Mouse (Mus musculus): Measurements from ENCODE around the gene Kctd8. TPM values are rescaled to one million over a fixed set of nuclear protein-coding genes. Genes with fewer than 3 reads are reported as not detected.

The Kctd8 gene
- polyA plus RNA-seq, 1 experiment from 2014 or later, result 1.3 TPM

DNA sequence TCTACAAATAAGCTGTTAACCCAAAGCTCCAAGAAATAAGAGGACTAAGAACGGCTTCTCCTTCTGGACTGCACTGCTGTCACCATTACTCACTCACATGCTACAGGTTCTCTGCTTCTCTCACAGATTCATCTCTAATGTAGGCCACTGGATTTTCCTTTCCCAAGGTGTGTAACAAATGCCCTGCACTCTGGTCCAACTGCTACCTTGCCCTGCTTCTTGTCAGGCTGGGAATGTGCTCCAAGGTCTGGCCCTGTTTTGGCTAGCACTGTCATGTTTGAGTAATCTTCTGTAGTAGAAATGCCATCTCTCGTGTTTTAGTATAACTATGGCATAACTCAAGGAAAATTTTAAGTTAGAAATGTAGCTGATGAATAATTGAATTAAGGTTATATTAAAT, 195.7 kb downstream of the Kctd8 start:
- no peak overlapping the region for H3K9ac ChIP-seq
- 74% methylated on average over 2 of the region's 2 CpGs for WGBS
- H3K4me1 ChIP-seq, result no peaks in the 10 kb centered on the region
- H3K27ac ChIP-seq (replicated peaks), result no peak overlapping the region
- no peak for ATAC-seq (ENCODE audit: extremely low read depth, insufficient number of reproducible peaks, low FRiP score, low TSS enrichment)
- no peaks in the 10 kb centered on the region for H3K36me3 ChIP-seq
- no peaks in the 10 kb centered on the region for H3K9me3 ChIP-seq
- H3K4me3 ChIP-seq, result no peak overlapping the region
- no peak overlapping the region for H3K4me2 ChIP-seq
- H3K27me3 ChIP-seq (replicated peaks), result no peaks in the 10 kb centered on the region

- Histone ChIP-seq H3K27ac (replicated peaks) (no peak overlapping the region), H3K4me1 (no peaks in the 10 kb centered on the region), H3K4me2 (no peak overlapping the region), H3K9me3 (no peaks in the 10 kb centered on the region), H3K4me3 (no peak overlapping the region), H3K36me3 (no peaks in the 10 kb centered on the region), H3K27me3 (replicated peaks) (no peaks in the 10 kb centered on the region), H3K9ac (no peak overlapping the region)
- 83% methylated on average over 4 of the region's 4 CpGs for WGBS
- no peak for ATAC-seq (ENCODE audit: extremely low read depth, insufficient number of reproducible peaks, low FRiP score, low TSS enrichment)
Measured at GRCm38 (mm10) chr5:69141082-69141481, 200.4 kb downstream of the Kctd8 start.

- WGBS, result 68% methylated on average over 2 of the region's 2 CpGs
- no peaks in the 10 kb centered on the region for H3K27me3 ChIP-seq (replicated peaks)
- no peaks in the 10 kb centered on the region for H3K36me3 ChIP-seq
- no peak for ATAC-seq (ENCODE audit: extremely low read depth, insufficient number of reproducible peaks, low FRiP score, low TSS enrichment)
- no peak overlapping the region for H3K9ac ChIP-seq
- no peaks in the 10 kb centered on the region for H3K9me3 ChIP-seq
- H3K4me2 ChIP-seq, result no peak overlapping the region
- H3K4me3 ChIP-seq, result no peak overlapping the region
- H3K27ac ChIP-seq (replicated peaks), result no peak overlapping the region
- no peaks in the 10 kb centered on the region for H3K4me1 ChIP-seq
Measured at GRCm38 (mm10) chr5:69108718-69109117, 232.8 kb downstream of the Kctd8 start.

GRCm38 (mm10) chr5:69088912-69089311, 252.6 kb downstream of the Kctd8 start:
- no peaks in the 10 kb centered on the region for H3K4me1 ChIP-seq
- H3K4me3 ChIP-seq, result no peak overlapping the region
- ATAC-seq (ENCODE audit: extremely low read depth, insufficient number of reproducible peaks, low FRiP score, low TSS enrichment), result no peak
- no peak overlapping the region for H3K27ac ChIP-seq (replicated peaks)
- no peaks in the 10 kb centered on the region for H3K9me3 ChIP-seq
- no peak overlapping the region for H3K4me2 ChIP-seq
- no peaks in the 10 kb centered on the region for H3K36me3 ChIP-seq
- H3K27me3 ChIP-seq (replicated peaks), result no peaks in the 10 kb centered on the region
- no peak overlapping the region for H3K9ac ChIP-seq

Small RNA genes lying within 50 kb of the gene (microRNA-seq; reads per million reads assigned to microRNA genes)
- gene Gm24368, result not detected

Other genes with a start within 250 kb of the Kctd8 start
- gene Yipf7, start 201.0 kb upstream of the Kctd8 start, polyA plus RNA-seq (2015; fragmentation: Nextera tagmentation; extraction: Ambion mirVana), result 6.5 and 9.6 TPM in 2 replicates
- gene Guf1, start 215.2 kb upstream of the Kctd8 start, polyA plus RNA-seq (2015; fragmentation: Nextera tagmentation; extraction: Ambion mirVana), result 28.7 and 31.5 TPM in 2 replicates

All from heart, embryonic 13.5 days (tissue).